Mouse (Mus musculus): Measurements from ENCODE around the gene Gm20517. TPM values are rescaled to one million over a fixed set of nuclear protein-coding genes. Genes with fewer than 3 reads are reported as not detected.
A peak's percentile ranks its signal among the peaks of the same experiment; 100 is the strongest.

Gm20517 gene
- polyA plus RNA-seq, 1 experiment from 2014 or later = 0.98 TPM

GRCm38 (mm10) chr17:47593854-47594182 is 17.6 kb upstream of the Gm20517 start:
- ATAC-seq (replicated peaks; ENCODE audit: insufficient number of reproducible peaks, low FRiP score, low TSS enrichment, low read depth) = no peak

GRCm38 (mm10) chr17:47594183-47594968 is 17.0 kb upstream of the Gm20517 start:
- DNase-seq (ENCODE audit: low spot score) (peak; percentile 42), ATAC-seq (replicated peaks; ENCODE audit: insufficient number of reproducible peaks, low FRiP score, low TSS enrichment, low read depth) (no peak; the same call in 1 of the 2 replicates)
- peak overlapping the region; percentile 84 for H3K4me2 ChIP-seq (ENCODE audit: low read depth, low read length)

More at GRCm38 (mm10) chr17:47593854-47594182, 17.6 kb upstream of the Gm20517 start:
- no peaks in the 10 kb centered on the region for H3K9me3 ChIP-seq (replicated peaks; ENCODE audit: control insufficient read depth, low read length)
- peak overlapping the region; percentile 86 for H3K4me3 ChIP-seq (ENCODE audit: low read depth, low read length)
- peaks cover 6% of the 10 kb centered on the region; the same call in 1 of the 2 replicates for H3K4me1 ChIP-seq (ENCODE audit: control insufficient read depth, insufficient read depth, low read length)
- peak overlapping the region; percentile 96 for H3K27ac ChIP-seq (replicated peaks; ENCODE audit: low read depth, low read length)
- WGBS = 0% methylated on average over 13 of the region's 13 CpGs
- peak overlapping the region; percentile 89 for H3K9ac ChIP-seq (replicated peaks; ENCODE audit: low read length)
- H3K27me3 ChIP-seq (ENCODE audit: control insufficient read depth, insufficient read depth, low read length) = no peaks in the 10 kb centered on the region
- no peaks in the 10 kb centered on the region; the same call in 1 of the 2 replicates for H3K36me3 ChIP-seq (replicated peaks; ENCODE audit: control insufficient read depth, insufficient read depth, low read depth, low read length)
- peak overlapping the region; percentile 84 for H3K4me2 ChIP-seq (ENCODE audit: low read depth, low read length)
- peak; percentile 42 for DNase-seq (ENCODE audit: low spot score)

GRCm38 (mm10) chr17:47594969-47595247 is 16.5 kb upstream of the Gm20517 start:
- Histone ChIP-seq H3K4me1 (ENCODE audit: control insufficient read depth, insufficient read depth, low read length) (peaks cover 6% of the 10 kb centered on the region; the same call in 1 of the 2 replicates), H3K4me2 (ENCODE audit: low read depth, low read length) (peak overlapping the region; percentile 84)
- ATAC-seq (replicated peaks; ENCODE audit: insufficient number of reproducible peaks, low FRiP score, low TSS enrichment, low read depth) = no peak

More at GRCm38 (mm10) chr17:47594183-47594968, 17.0 kb upstream of the Gm20517 start:
- WGBS = under 1% methylated on average over 43 of the region's 43 CpGs
- Histone ChIP-seq H3K36me3 (replicated peaks; ENCODE audit: control insufficient read depth, insufficient read depth, low read depth, low read length) (peaks cover under 1% of the 10 kb centered on the region; the same call in 1 of the 2 replicates), H3K27ac (replicated peaks; ENCODE audit: low read depth, low read length) (peak overlapping the region; percentile 96), H3K27me3 (ENCODE audit: control insufficient read depth, insufficient read depth, low read length) (no peaks in the 10 kb centered on the region), H3K9me3 (replicated peaks; ENCODE audit: control insufficient read depth, low read length) (no peaks in the 10 kb centered on the region), H3K9ac (replicated peaks; ENCODE audit: low read length) (peak overlapping the region; percentile 89), H3K4me3 (ENCODE audit: low read depth, low read length) (peak overlapping the region; percentile 86), H3K4me1 (ENCODE audit: control insufficient read depth, insufficient read depth, low read length) (peaks cover 6% of the 10 kb centered on the region; the same call in 1 of the 2 replicates)

GRCm38 (mm10) chr17:47595248-47596161 is 15.9 kb upstream of the Gm20517 start:
- Histone ChIP-seq H3K36me3 (replicated peaks; ENCODE audit: control insufficient read depth, insufficient read depth, low read depth, low read length) (peaks cover 2% of the 10 kb centered on the region; the same call in 1 of the 2 replicates), H3K4me3 (ENCODE audit: low read depth, low read length) (peak overlapping the region; percentile 86), H3K9ac (replicated peaks; ENCODE audit: low read length) (peak overlapping the region; percentile 89), H3K9me3 (replicated peaks; ENCODE audit: control insufficient read depth, low read length) (no peaks in the 10 kb centered on the region), H3K4me1 (ENCODE audit: control insufficient read depth, insufficient read depth, low read length) (peaks cover 6% of the 10 kb centered on the region; the same call in 1 of the 2 replicates), H3K27ac (replicated peaks; ENCODE audit: low read depth, low read length) (peak overlapping the region; percentile 96), H3K4me2 (ENCODE audit: low read depth, low read length) (peak overlapping the region; percentile 84), H3K27me3 (ENCODE audit: control insufficient read depth, insufficient read depth, low read length) (no peaks in the 10 kb centered on the region)
- under 1% methylated on average over 20 of the region's 21 CpGs for WGBS
- ATAC-seq (replicated peaks; ENCODE audit: insufficient number of reproducible peaks, low FRiP score, low TSS enrichment, low read depth) (peak; percentile 67), DNase-seq (ENCODE audit: low spot score) (peak; percentile 89)

More at GRCm38 (mm10) chr17:47594969-47595247, 16.5 kb upstream of the Gm20517 start:
- Histone ChIP-seq H3K27me3 (ENCODE audit: control insufficient read depth, insufficient read depth, low read length) (no peaks in the 10 kb centered on the region), H3K27ac (replicated peaks; ENCODE audit: low read depth, low read length) (peak overlapping the region; percentile 96), H3K4me3 (ENCODE audit: low read depth, low read length) (peak overlapping the region; percentile 86), H3K36me3 (replicated peaks; ENCODE audit: control insufficient read depth, insufficient read depth, low read depth, low read length) (peaks cover 2% of the 10 kb centered on the region; the same call in 1 of the 2 replicates), H3K9me3 (replicated peaks; ENCODE audit: control insufficient read depth, low read length) (no peaks in the 10 kb centered on the region), H3K9ac (replicated peaks; ENCODE audit: low read length) (peak overlapping the region; percentile 89)
- DNase-seq (ENCODE audit: low spot score) = peak; percentile 38
- under 1% methylated on average over 6 of the region's 9 CpGs for WGBS

GRCm38 (mm10) chr17:47596162-47596838 is 15.1 kb upstream of the Gm20517 start:
- ATAC-seq (replicated peaks; ENCODE audit: insufficient number of reproducible peaks, low FRiP score, low TSS enrichment, low read depth) = no peak; the same call in 1 of the 2 replicates
- no peak for DNase-seq (ENCODE audit: low spot score)
- Histone ChIP-seq H3K27me3 (ENCODE audit: control insufficient read depth, insufficient read depth, low read length) (no peaks in the 10 kb centered on the region), H3K4me1 (ENCODE audit: control insufficient read depth, insufficient read depth, low read length) (peaks cover 6% of the 10 kb centered on the region; the same call in 1 of the 2 replicates), H3K27ac (replicated peaks; ENCODE audit: low read depth, low read length) (peak overlapping the region; percentile 96), H3K9me3 (replicated peaks; ENCODE audit: control insufficient read depth, low read length) (no peaks in the 10 kb centered on the region), H3K4me3 (ENCODE audit: low read depth, low read length) (peak overlapping the region; percentile 86), H3K9ac (replicated peaks; ENCODE audit: low read length) (peak overlapping the region; percentile 89), H3K4me2 (ENCODE audit: low read depth, low read length) (peak overlapping the region; percentile 84), H3K36me3 (replicated peaks; ENCODE audit: control insufficient read depth, insufficient read depth, low read depth, low read length) (peaks cover 8% of the 10 kb centered on the region; the same call in 1 of the 2 replicates)
- 29% methylated on average over 6 of the region's 6 CpGs for WGBS

DNA sequence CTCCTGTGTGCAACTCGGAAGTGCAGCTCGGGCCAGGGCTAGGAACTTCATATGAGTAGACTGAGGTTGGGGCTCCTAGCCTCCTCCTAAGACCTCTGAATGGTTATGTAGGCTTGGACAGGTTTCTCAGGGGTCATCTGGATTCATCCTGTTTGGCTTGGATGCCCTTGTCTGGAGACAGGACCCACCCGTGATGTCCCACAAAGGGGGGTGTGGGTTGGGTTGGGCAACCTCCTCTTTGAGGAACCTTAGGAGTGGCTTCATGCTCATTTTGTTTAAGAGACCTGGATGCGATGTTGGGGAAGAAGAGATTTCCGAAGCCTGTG is 14.6 kb upstream of the Gm20517 start:
- Histone ChIP-seq H3K36me3 (replicated peaks; ENCODE audit: control insufficient read depth, insufficient read depth, low read depth, low read length) (peaks cover 11% of the 10 kb centered on the region; the same call in 1 of the 2 replicates), H3K4me1 (ENCODE audit: control insufficient read depth, insufficient read depth, low read length) (peaks cover 6% of the 10 kb centered on the region; the same call in 1 of the 2 replicates), H3K9me3 (replicated peaks; ENCODE audit: control insufficient read depth, low read length) (no peaks in the 10 kb centered on the region), H3K4me3 (ENCODE audit: low read depth, low read length) (peak overlapping the region; percentile 86), H3K27ac (replicated peaks; ENCODE audit: low read depth, low read length) (peak overlapping the region; percentile 96), H3K9ac (replicated peaks; ENCODE audit: low read length) (peak overlapping the region; percentile 89), H3K4me2 (ENCODE audit: low read depth, low read length) (peak overlapping the region; percentile 84), H3K27me3 (ENCODE audit: control insufficient read depth, insufficient read depth, low read length) (no peaks in the 10 kb centered on the region)
- 77% methylated on average over 5 of the region's 5 CpGs for WGBS
- ATAC-seq (replicated peaks; ENCODE audit: insufficient number of reproducible peaks, low FRiP score, low TSS enrichment, low read depth) = no peak
- DNase-seq (ENCODE audit: low spot score) = no peak

DNA sequence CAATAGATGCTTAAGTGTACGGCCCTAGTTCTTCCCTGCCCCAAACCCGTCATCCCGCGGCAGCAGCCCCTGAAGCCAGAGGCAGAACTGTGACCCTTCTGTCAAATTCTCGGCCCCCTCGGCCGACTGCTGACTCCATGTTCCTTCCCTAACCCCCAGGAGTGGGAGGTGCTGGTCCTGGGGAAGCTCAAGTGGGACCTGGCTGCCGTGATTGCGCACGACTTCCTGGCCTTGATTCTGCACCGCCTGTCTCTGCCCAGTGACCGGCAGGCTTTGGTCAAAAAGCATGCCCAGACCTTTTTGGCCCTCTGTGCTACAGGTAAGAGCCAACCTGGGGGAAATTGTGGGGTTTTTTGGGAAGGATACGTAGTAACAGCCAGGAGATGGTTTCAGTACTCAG is 14.1 kb upstream of the Gm20517 start:
- H3K4me2 ChIP-seq (ENCODE audit: low read depth, low read length) = no peak overlapping the region
- no peaks in the 10 kb centered on the region for H3K9me3 ChIP-seq (replicated peaks; ENCODE audit: control insufficient read depth, low read length)
- H3K9ac ChIP-seq (replicated peaks; ENCODE audit: low read length) = peak overlapping the region; percentile 37
- 67% methylated on average over 13 of the region's 13 CpGs for WGBS
- ATAC-seq (replicated peaks; ENCODE audit: insufficient number of reproducible peaks, low FRiP score, low TSS enrichment, low read depth) (no peak), DNase-seq (ENCODE audit: low spot score) (no peak)
- no peaks in the 10 kb centered on the region for H3K27me3 ChIP-seq (ENCODE audit: control insufficient read depth, insufficient read depth, low read length)
- peaks cover 6% of the 10 kb centered on the region; the same call in 1 of the 2 replicates for H3K4me1 ChIP-seq (ENCODE audit: control insufficient read depth, insufficient read depth, low read length)
- no peak overlapping the region for H3K4me3 ChIP-seq (ENCODE audit: low read depth, low read length)
- peaks cover 11% of the 10 kb centered on the region; the same call in 1 of the 2 replicates for H3K36me3 ChIP-seq (replicated peaks; ENCODE audit: control insufficient read depth, insufficient read depth, low read depth, low read length)
- peak overlapping the region; percentile 96; the same call in 1 of the 2 replicates for H3K27ac ChIP-seq (replicated peaks; ENCODE audit: low read depth, low read length)

All from embryonic facial prominence, embryonic 11.5 days (tissue).